Mouse (Mus musculus) thymus, postnatal 36 days (tissue): Measurements from ENCODE around the gene Rspo1.

Experiments
- DNase-seq, 2 experiments: peaks; one replicate each; pipeline ENCODE4 v3.0.0; 2022; ENCODE audit warnings: mixed read lengths in 2 of 2

The Rspo1 gene

DNA sequence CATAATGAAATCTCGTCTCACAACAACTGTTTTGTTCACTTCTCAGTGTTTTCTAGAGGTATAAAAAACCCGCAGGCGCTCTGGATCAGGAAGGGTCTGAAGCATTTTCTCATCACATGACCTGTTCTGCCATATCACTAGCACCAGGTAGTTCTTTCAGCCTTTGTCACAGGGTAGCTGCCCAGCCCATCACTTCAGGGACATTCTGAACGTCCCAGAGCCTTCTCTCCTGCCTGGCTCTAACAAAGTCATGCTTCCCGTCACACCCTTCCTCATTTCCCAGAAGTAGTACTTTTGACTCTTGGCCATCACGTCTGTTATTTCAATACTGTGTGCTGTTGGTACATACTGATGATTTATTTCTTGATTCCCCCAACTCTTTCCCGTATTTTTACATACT lies 58.2 kb downstream of the Rspo1 start:
- DNase-seq = no peak

GRCm38 (mm10) chr4:125055385-125055784 lies 69.2 kb downstream of the Rspo1 start:
- no peak for DNase-seq

DNA sequence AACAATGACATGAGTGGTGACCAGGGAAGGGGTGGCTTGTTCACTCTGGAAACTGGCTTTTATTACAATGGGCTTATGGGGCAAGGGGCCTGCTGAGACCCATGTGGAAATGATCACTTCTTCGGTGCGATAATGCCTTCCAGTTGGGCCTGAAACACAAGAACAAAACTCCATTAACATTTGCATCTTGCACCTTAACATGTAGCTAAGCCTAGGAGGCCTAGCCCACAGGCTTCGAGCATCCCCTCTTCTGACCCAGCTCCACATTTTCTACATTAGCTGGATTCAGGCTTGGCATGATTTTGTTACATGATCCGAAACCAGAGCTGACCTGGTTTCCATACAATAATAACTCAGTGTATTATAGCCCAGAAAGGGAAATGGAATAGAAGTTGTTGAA lies 70.2 kb downstream of the Rspo1 start:
- DNase-seq = no peak

- DNase-seq = no peak
These were observed 71.0 kb downstream of the Rspo1 start for GRCm38 (mm10) chr4:125057273-125057672.

DNA sequence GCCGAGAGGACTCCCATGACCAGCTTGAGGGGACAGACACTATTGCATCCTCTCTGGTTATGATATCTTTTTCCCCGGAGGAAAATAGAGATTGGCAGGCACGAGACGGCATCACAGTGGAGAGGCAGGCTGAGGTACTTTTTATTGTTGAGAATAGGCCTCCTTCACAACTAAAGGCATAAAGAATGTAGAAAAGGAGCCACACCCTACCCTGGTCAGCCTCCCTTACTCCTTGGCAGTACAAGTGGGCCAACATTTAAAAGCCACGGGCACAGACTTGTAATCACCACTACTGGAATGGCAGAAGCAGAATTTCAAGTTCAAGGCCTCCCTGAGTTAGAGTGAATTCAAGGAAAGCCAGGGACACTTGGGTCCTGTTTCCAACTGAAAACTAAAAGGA lies 71.8 kb downstream of the Rspo1 start:
- DNase-seq = no peak
